Mouse (Mus musculus) hindbrain, embryonic 13.5 days (tissue): Measurements from ENCODE around the gene Bckdk. TPM values are rescaled to one million over a fixed set of nuclear protein-coding genes. Genes with fewer than 3 reads are reported as not detected.

Experiments used
- ATAC-seq: fragments of 200-750 bp; cut with Nextera tagmentation; 2 replicates; pipeline ENCODE4 v1.8.0; 2017; ENCODE audit warnings: moderate TSS enrichment; ENCODE audit not compliant: low FRiP score
- H3K27ac ChIP-seq: fragments of 300-500 bp; sonication (generic); 2 replicates; pipeline ENCODE4 v1.5.1; 2015; ENCODE audit warnings: inconsistent platforms, mild to moderate bottlenecking, moderate library complexity
- H3K27me3 ChIP-seq: fragments of 300-500 bp; sonication (generic); 2 replicates; pipeline ENCODE4 v1.6.1; 2015; ENCODE audit warnings: mild to moderate bottlenecking, inconsistent platforms
- H3K36me3 ChIP-seq: fragments of 300-500 bp; sonication (generic); 2 replicates; pipeline ENCODE4 v1.6.1; 2015; ENCODE audit warnings: mild to moderate bottlenecking, inconsistent platforms
- H3K4me1 ChIP-seq: fragments of 300-500 bp; sonication (generic); replicated peaks from 2 replicates; pipeline ENCODE4 v1.6.1; 2015; ENCODE audit warnings: inconsistent platforms
- H3K4me2 ChIP-seq: fragments of 300-500 bp; sonication (generic); 2 replicates; pipeline ENCODE4 v1.6.1; 2015; ENCODE audit warnings: inconsistent platforms, mild to moderate bottlenecking, moderate library complexity
- H3K4me3 ChIP-seq: fragments of 300-500 bp; sonication (generic); 2 replicates; pipeline ENCODE4 v1.5.1; 2015; ENCODE audit warnings: mild to moderate bottlenecking, inconsistent platforms
- H3K9ac ChIP-seq: fragments of 300-500 bp; sonication (generic); 2 replicates; pipeline ENCODE4 v1.6.1; 2015; ENCODE audit warnings: mild to moderate bottlenecking, inconsistent platforms
- H3K9me3 ChIP-seq: fragments of 300-500 bp; sonication (generic); 2 replicates; pipeline ENCODE4 v1.6.1; 2016; ENCODE audit warnings: inconsistent platforms
- WGBS: fragments of 180-500 bp; shearing (Covaris S2); methylation state at CpG from one replicate; pipeline ENCODE4 v1.1.7; 2015; 5-methylcytosine and 5-hydroxymethylcytosine counted together
- polyA plus RNA-seq: library from polyadenylated mRNA; unstranded; fragments of >200 nt; fragmentation: Nextera tagmentation; extraction: Ambion mirVana; gene quantifications from 2 replicates; pipeline ENCODE4 v1.2.1, GENCODE M21; 2015

Gene Bckdk
- polyA plus RNA-seq, 1 experiment from 2014 or later, result 59.7 TPM

DNA sequence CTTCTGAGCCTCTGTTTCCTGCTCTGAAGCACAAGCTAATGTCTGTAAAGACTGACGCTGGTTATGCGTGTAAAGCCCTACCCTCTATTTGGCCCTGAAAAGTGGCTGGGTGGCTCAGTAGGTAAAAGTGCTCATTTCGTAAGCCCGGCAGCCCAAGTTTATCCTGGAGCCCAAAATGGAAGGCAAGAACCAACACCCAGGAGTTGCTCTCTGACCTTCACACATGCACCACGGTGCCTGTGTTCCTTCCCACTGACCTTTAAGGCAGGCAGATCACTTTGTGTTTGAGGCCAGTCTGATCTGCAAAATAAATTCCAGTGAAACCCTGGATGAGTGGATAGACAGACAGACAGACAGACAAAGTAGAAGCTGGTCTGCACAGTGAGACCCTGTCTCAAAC, 19.8 kb downstream of the Bckdk start:
- no peaks in the 10 kb centered on the region for H3K4me1 ChIP-seq
- no peak overlapping the region for H3K4me2 ChIP-seq
- no peaks in the 10 kb centered on the region for H3K9me3 ChIP-seq
- 91% methylated on average over 5 of the region's 5 CpGs for WGBS
- ATAC-seq, result no peak
- H3K27ac ChIP-seq, result no peak overlapping the region
- peaks cover 18% of the 10 kb centered on the region for H3K27me3 ChIP-seq
- H3K4me3 ChIP-seq, result no peak overlapping the region
- peaks cover 75% of the 10 kb centered on the region for H3K36me3 ChIP-seq
- no peak overlapping the region for H3K9ac ChIP-seq

DNA sequence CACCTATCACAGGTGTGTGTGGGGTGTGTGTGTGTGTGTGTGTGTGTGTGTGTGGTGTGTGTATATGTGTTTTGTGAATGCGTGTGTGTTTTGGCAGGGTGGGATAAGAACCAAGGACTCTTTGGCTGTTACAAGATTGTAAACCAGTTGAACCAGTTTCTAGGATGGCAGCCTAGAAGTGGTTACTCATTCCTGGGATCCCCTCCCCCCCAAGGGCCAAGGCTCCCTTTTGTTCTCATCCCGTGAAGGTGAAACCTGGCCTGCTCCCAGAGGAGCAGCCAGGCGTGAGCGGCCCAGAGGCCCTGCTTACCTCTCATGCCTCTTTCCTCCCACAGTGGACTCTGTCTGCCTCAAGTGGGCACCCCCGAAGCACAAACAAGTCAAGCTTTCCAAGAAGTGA, 21.4 kb downstream of the Bckdk start:
- Histone ChIP-seq H3K27me3 (peaks cover 34% of the 10 kb centered on the region), H3K36me3 (peaks cover 70% of the 10 kb centered on the region), H3K9ac (no peak overlapping the region), H3K4me2 (no peak overlapping the region), H3K27ac (no peak overlapping the region), H3K9me3 (no peaks in the 10 kb centered on the region), H3K4me1 (peaks cover 6% of the 10 kb centered on the region), H3K4me3 (no peak overlapping the region)
- no peak for ATAC-seq
- WGBS, result 74% methylated on average over 5 of the region's 5 CpGs

DNA sequence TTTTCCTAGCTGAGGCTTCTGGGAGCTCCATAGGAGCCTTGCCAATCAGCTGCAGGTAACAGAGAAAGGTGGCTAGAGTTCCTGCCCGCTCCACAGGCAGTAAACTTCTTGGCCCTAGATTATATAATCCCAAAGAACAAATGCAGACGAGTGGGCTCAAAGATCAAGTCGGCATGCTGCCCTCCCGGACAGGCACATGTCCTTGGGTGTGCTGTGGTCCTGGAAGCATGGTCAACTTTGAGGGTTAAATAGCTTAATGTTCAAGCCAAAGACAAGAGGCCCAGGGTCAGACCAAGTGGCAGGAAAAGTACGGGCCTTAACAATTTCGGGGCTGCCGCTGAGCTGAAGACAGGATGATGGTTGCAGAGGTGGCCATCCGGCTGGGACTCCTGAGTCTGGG, 22.2 kb downstream of the Bckdk start:
- Histone ChIP-seq H3K4me3 (no peak overlapping the region), H3K4me1 (peaks cover 6% of the 10 kb centered on the region), H3K9ac (no peak overlapping the region), H3K36me3 (peaks cover 62% of the 10 kb centered on the region), H3K27ac (no peak overlapping the region), H3K27me3 (peaks cover 39% of the 10 kb centered on the region), H3K4me2 (no peak overlapping the region), H3K9me3 (no peaks in the 10 kb centered on the region)
- no peak for ATAC-seq
- 91% methylated on average over 8 of the region's 8 CpGs for WGBS

DNA sequence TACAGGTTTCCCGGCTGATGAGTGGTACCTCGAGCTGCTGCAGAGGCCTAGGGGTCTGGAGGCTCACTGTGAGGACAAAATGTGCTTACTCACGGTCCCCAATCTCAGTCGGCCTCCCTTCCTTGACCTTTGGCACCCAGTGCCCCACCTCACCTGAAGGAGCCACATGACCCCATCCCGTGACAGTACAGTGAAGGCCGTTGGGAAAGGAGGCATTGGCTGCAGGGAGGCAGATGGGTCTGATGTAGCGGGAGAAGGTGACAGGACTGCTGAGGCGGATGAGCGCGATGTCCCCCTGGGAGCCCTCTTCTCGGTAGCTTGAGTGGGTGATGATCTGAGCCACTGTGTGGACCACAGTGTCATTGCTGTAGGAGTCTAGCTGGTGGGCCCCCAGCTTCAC, 23.0 kb downstream of the Bckdk start:
- Histone ChIP-seq H3K4me1 (peaks cover 6% of the 10 kb centered on the region), H3K36me3 (peaks cover 57% of the 10 kb centered on the region)

DNA sequence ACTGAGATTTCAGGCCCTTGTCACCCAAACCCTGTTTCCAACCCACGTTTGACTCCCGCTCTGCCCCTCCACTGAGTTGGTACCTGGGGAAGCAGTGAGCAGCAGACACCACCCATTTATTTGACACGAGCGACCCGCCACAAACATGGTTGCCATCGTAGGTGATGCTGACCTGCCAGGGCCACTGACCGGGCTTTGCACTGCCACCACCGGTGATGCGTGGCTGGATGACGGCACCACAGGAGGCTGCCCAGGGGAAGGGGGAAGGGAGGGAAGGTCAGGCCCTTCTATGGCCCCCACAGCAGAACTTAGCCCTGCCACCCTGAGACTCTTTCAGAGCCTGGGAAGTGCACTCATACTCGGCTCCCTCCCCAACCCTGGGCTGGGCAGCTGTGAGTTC, 23.8 kb downstream of the Bckdk start:
- peaks cover 49% of the 10 kb centered on the region for H3K36me3 ChIP-seq
- H3K9me3 ChIP-seq, result no peaks in the 10 kb centered on the region
- H3K27me3 ChIP-seq, result peaks cover 50% of the 10 kb centered on the region
- ATAC-seq, result no peak
- H3K4me2 ChIP-seq, result no peak overlapping the region
- H3K27ac ChIP-seq, result no peak overlapping the region
- H3K4me1 ChIP-seq, result peaks cover 6% of the 10 kb centered on the region
- H3K4me3 ChIP-seq, result no peak overlapping the region
- H3K9ac ChIP-seq, result no peak overlapping the region
- 79% methylated on average over 11 of the region's 11 CpGs for WGBS

More for the DNA sequence above, 23.0 kb downstream of the Bckdk start:
- 90% methylated on average over 11 of the region's 11 CpGs for WGBS
- H3K27ac ChIP-seq, result no peak overlapping the region
- no peak for ATAC-seq
- H3K9ac ChIP-seq, result no peak overlapping the region
- no peak overlapping the region for H3K4me2 ChIP-seq
- H3K4me3 ChIP-seq, result no peak overlapping the region
- H3K27me3 ChIP-seq, result peaks cover 44% of the 10 kb centered on the region
- no peaks in the 10 kb centered on the region for H3K9me3 ChIP-seq

DNA sequence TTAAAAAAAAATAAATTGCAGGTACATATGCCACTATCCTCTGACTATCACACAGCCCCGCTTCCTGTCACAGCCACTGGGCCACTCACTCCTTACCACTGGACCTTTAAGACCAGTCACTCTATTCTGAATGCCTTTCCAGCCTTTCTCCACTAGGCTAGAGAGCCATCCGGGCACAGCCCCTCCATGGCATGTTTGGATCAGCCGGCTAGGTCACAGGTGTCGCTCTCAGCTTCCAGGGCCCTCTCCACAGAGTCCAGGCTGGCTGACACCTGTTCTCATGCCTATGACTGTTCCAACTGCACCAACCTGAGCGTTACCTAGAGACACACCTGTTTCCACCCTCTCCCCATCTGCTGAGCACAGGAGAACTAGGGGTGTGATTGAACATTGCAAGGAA, 24.7 kb downstream of the Bckdk start:
- no peak for ATAC-seq
- no peak overlapping the region for H3K4me2 ChIP-seq
- H3K9ac ChIP-seq, result no peak overlapping the region
- H3K9me3 ChIP-seq, result no peaks in the 10 kb centered on the region
- peaks cover 50% of the 10 kb centered on the region for H3K27me3 ChIP-seq
- H3K4me3 ChIP-seq, result no peak overlapping the region
- 52% methylated on average over 5 of the region's 5 CpGs for WGBS
- H3K4me1 ChIP-seq, result peaks cover 6% of the 10 kb centered on the region
- peaks cover 40% of the 10 kb centered on the region for H3K36me3 ChIP-seq
- no peak overlapping the region for H3K27ac ChIP-seq

DNA sequence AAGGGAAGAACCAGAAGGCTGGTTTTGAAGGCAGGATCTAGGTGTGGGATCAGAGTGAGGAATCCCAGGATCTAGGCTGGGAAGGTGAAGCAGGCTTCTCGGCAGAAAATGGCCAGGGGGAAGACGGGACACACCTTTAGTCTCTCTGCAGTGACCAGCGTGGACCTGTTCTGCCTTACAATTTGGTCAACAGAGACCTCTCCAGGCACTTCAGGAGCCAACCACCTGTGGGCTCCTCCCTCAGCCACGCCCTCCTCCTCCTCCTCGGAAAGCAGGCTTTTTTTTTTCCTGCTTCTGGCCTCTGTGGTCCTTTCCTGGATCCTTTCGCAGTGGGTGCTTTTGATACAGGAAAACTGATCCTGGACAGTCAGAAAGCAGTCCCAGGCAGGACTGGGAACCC, 26.0 kb downstream of the Bckdk start, which contains the start of gene Prss8:
Gene Prss8 (minus strand): TSS at position 182 of the 400 bp plus-strand sequence.
- 7% methylated on average over 6 of the region's 6 CpGs for WGBS
- H3K9ac ChIP-seq, result peak within 1 kb of the TSS; percentile 51; the same call in 1 of the 2 replicates
- 0 out of 2 replicates have a peak within 1 kb of the TSS, but pooled peaks have one; percentile 9 for H3K4me3 ChIP-seq
- H3K4me1 ChIP-seq, result peaks cover 16% of the 10 kb centered on the region
- H3K9me3 ChIP-seq, result no peaks in the 10 kb centered on the region
- H3K4me2 ChIP-seq, result 0 out of 2 replicates have a peak within 1 kb of the TSS, but pooled peaks have one; percentile 13
- H3K36me3 ChIP-seq, result peaks cover 27% of the 10 kb centered on the region
- H3K27me3 ChIP-seq, result peaks cover 50% of the 10 kb centered on the region
- no peak for ATAC-seq
- H3K27ac ChIP-seq, result no peak within 1 kb of the TSS

DNA sequence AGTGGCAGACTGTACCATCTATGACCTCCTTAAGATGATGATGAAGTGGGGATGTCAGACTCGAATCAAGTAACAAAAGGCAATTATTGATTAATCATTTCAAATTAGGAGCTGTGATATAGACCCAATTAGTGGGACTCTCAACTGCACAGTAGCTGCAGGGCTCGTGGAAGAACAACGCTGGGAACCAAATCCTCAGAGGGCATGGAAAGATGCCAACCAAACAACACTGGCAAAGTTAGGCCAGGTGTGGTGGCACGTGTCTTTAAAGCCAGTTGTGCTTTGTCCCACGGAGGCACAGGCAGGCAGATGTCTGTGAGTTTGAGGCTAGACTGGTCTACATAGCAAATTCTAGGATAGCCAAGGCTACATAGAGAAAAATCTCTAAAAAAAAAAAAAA, 26.8 kb downstream of the Bckdk start:
- 79% methylated on average over 5 of the region's 5 CpGs for WGBS
- ATAC-seq, result no peak

DNA sequence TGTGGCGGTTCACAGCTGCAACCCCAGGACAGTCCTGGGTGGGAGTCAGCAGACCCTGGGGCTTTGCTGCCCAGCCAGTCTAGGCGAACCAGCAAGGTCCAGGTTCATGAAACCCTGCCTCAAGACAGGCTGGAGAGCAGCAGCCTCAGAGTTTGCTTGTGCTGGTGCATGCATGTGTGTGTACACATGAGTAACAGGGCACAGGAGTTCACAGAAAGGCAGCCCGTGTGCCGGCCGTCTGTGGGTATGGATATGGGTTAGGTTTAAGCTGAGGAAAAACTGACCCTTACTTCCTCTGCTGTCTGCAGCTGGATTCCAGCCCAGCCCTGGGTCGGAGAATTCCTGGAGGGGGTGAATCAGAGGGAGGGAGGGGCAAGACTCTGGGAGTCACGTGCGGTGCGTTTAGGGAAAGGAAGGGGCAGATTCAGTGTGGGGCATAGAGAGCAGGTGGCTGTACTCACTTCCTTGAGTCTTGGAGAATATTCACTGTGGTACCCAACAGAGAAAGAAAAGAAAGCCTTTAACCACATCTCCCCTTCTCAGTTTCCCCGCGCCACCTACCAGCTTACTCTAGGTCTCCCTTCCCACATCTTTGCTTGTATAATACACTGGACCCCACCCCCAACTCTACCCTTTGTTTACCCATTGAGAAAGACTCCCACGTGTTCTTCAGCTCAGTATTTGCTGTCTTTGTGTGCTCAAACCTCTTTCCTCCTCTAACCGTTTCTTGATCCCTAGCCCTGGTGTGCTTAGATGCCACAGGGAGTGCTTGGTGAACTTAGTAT, 27.7 kb downstream of the Bckdk start:
- H3K4me3 ChIP-seq, result no peak overlapping the region
- H3K9me3 ChIP-seq, result no peaks in the 10 kb centered on the region
- H3K36me3 ChIP-seq, result peaks cover 10% of the 10 kb centered on the region
- H3K4me1 ChIP-seq, result peaks cover 24% of the 10 kb centered on the region
- no peak overlapping the region for H3K4me2 ChIP-seq
- H3K9ac ChIP-seq, result peak overlapping the region; percentile 39; the same call in 1 of the 2 replicates
- ATAC-seq, result no peak
- no peak overlapping the region for H3K27ac ChIP-seq
- H3K27me3 ChIP-seq, result peaks cover 50% of the 10 kb centered on the region
- 43% methylated on average over 13 of the region's 13 CpGs for WGBS

More for the DNA sequence above, 26.8 kb downstream of the Bckdk start:
- Histone ChIP-seq H3K4me3 (no peak overlapping the region), H3K9ac (no peak overlapping the region), H3K4me1 (peaks cover 17% of the 10 kb centered on the region), H3K27ac (no peak overlapping the region), H3K27me3 (peaks cover 50% of the 10 kb centered on the region), H3K36me3 (peaks cover 19% of the 10 kb centered on the region), H3K9me3 (no peaks in the 10 kb centered on the region), H3K4me2 (no peak overlapping the region)

DNA sequence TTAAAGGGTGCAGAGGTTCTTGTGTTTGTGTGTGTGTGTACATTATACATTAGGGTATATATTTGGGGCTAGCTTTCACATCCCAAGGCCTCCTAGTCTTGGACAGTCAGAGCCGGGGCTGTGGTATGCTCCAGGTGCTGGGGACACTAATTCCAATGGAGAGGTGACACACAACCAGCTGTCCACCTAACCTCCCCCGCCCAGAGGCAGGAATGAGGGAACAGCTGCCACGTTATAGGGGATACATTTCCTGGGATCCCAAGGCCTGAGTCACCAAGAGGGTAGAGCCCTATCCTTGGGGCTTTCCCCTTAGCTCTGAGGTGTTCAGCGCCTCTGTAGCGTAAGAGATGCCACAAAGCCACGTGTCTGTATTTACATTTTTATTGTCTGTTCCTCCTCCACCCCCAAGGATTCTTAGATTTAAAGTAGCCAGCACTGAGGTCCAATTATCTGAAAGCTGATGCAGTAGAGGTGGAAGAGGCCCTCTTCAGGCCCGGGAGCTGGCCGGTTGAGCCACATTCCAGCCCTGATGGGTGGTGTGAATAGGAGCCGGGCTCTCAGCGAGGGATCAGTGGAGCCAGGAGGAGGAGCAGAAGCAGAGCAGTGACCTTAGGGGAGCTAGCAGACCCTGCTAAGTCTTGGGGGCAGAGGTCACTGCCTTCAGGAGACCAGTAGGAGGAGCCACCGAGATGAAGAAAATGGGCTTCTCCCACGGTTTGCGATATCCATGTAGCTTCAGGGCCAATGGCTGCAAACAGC, 28.6 kb downstream of the Bckdk start:
- no peak overlapping the region for H3K27ac ChIP-seq
- no peaks in the 10 kb centered on the region for H3K9me3 ChIP-seq
- H3K4me1 ChIP-seq, result peaks cover 25% of the 10 kb centered on the region
- H3K4me3 ChIP-seq, result no peak overlapping the region
- ATAC-seq, result no peak
- H3K27me3 ChIP-seq, result peaks cover 45% of the 10 kb centered on the region
- H3K36me3 ChIP-seq, result peaks cover 2% of the 10 kb centered on the region; the same call in 1 of the 2 replicates
- no peak overlapping the region for H3K4me2 ChIP-seq
- H3K9ac ChIP-seq, result 0 out of 2 replicates have a peak overlapping the region, but pooled peaks have one; percentile 39
- WGBS, result 19% methylated on average over 13 of the region's 13 CpGs

DNA sequence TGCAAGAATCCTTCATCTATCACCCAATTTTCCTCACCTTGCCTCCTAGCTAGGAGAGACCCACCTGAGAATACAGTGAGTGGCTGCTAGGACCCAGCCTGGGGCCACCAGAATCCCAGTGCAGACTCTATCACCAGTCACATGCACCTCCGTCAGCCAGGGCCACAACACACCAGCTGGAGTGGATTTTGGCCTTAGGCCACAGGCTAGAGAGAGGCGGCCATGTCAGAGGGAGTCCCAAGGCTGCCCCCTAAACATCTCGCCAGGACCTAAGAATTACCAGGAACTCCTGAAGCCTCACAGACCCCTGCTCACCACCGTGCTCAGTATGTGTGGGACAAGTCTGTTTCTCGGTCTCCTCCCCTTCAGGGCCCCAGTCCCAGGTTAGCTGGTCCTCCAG, 30.2 kb downstream of the Bckdk start:
- Histone ChIP-seq H3K4me2 (peak overlapping the region; percentile 80; the same call in 1 of the 2 replicates), H3K4me1 (peaks cover 25% of the 10 kb centered on the region), H3K27ac (no peak overlapping the region), H3K9me3 (no peaks in the 10 kb centered on the region), H3K9ac (0 out of 2 replicates have a peak overlapping the region, but pooled peaks have one; percentile 10), H3K36me3 (no peaks in the 10 kb centered on the region), H3K4me3 (no peak overlapping the region), H3K27me3 (peaks cover 29% of the 10 kb centered on the region)
- WGBS, result 88% methylated on average over 5 of the region's 5 CpGs
- no peak for ATAC-seq

DNA sequence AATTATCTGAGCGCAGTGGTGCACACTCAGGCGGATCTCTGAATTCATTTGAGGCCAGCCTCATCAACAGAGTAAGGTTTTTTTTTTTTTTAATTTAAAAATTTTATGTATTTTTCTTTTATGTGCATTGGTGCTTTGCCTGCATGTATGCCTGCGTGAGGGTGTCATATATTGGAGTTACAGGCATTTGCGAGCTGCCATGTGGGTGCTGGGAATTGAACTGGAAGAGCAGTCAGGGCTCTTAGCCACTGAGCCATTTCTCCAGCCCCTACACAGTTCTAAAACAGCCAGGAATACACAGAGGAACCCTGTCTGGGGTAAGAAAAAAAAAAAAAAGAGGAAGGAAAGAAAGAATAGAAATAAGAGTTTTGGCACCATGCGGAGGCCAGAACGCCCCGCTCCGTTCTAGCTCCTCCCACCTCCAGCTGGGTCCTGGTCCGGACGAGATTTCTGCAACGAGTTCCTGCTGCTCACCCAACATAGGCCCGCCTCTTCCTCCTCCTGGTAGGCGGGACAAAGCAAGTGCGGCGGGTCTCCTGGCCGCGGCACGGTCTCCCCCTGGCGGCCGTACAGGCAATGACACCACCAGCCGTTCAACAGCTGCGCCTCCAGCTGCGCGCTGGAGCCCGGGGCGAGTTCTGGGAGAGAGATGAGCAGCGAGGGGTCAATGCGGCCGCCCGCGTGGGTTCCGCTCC, 31.3 kb downstream of the Bckdk start:
- Histone ChIP-seq H3K4me1 (peaks cover 19% of the 10 kb centered on the region), H3K27me3 (peaks cover 18% of the 10 kb centered on the region), H3K36me3 (no peaks in the 10 kb centered on the region), H3K9ac (peak overlapping the region; percentile 84), H3K4me2 (peak overlapping the region; percentile 80), H3K27ac (peak overlapping the region; percentile 83), H3K9me3 (no peaks in the 10 kb centered on the region), H3K4me3 (peak overlapping the region; percentile 74)
- ATAC-seq, result peak; percentile 96
- 6% methylated on average over 31 of the region's 32 CpGs for WGBS
